Mouse (Mus musculus) right cerebral cortex, adult 2 months (tissue): ENCODE results near the gene Atm.
A peak's percentile ranks its signal among the peaks of the same experiment; 100 is the strongest.

Experiments
- DNase-seq, 2 experiments: peaks; one replicate each; pipeline ENCODE4 v3.0.0; 2021 to 2022; ENCODE audit warnings: low spot score in 2 of 2

The Atm gene

GRCm38 (mm10) chr9:53536558-53537320 is at the start of gene Atm, which contains the start of gene Npat:
TSS of gene Atm (minus strand) at chr9:53536740.
TSS of gene Npat (plus strand) at chr9:53537047.
- peak; percentile 99 for DNase-seq

- DNase-seq = no peak
Observed at GRCm38 (mm10) chr9:53581870-53582269, 45.3 kb upstream of the Atm start.

GRCm38 (mm10) chr9:53575721-53576120 is 39.2 kb upstream of the Atm start:
- DNase-seq = no peak

GRCm38 (mm10) chr9:53572516-53573307 is 36.2 kb upstream of the Atm start:
- no peak for DNase-seq

GRCm38 (mm10) chr9:53570662-53571061 is 34.1 kb upstream of the Atm start:
- DNase-seq = peak; percentile 30 to 44

GRCm38 (mm10) chr9:53537336-53537965 is 911 bp upstream of the Atm start:
- DNase-seq = peak in 1 of 2 experiments; percentile 6

GRCm38 (mm10) chr9:53535416-53536320 is 872 bp downstream of the Atm start:
- DNase-seq = peak in 1 of 2 experiments; percentile 8

GRCm38 (mm10) chr9:53517373-53518009 is 19.0 kb downstream of the Atm start:
- DNase-seq = no peak

- DNase-seq = no peak
Observed at GRCm38 (mm10) chr9:53514091-53514490, 22.4 kb downstream of the Atm start.

- no peak for DNase-seq
Observed at GRCm38 (mm10) chr9:53508053-53508452, 28.5 kb downstream of the Atm start.

- DNase-seq = no peak
Observed at GRCm38 (mm10) chr9:53485886-53486285, 50.7 kb downstream of the Atm start.

GRCm38 (mm10) chr9:53472806-53473518 is 63.6 kb downstream of the Atm start:
- no peak for DNase-seq

GRCm38 (mm10) chr9:53452038-53452437 is 84.5 kb downstream of the Atm start:
- DNase-seq = no peak

- DNase-seq = no peak
Observed at GRCm38 (mm10) chr9:53450609-53451008, 85.9 kb downstream of the Atm start.

- no peak for DNase-seq
Observed at GRCm38 (mm10) chr9:53435830-53436570, 100.5 kb downstream of the Atm start.

GRCm38 (mm10) chr9:53427638-53428037 is 108.9 kb downstream of the Atm start:
- DNase-seq = no peak

- DNase-seq = no peak
Observed at GRCm38 (mm10) chr9:53426726-53427125, 109.8 kb downstream of the Atm start.

- DNase-seq = no peak
Observed at GRCm38 (mm10) chr9:53422133-53422896, 114.2 kb downstream of the Atm start.

- no peak for DNase-seq
Observed at GRCm38 (mm10) chr9:53409427-53409826, 127.1 kb downstream of the Atm start.
